22 mouse cellular contexts compared by ENCODE assay signal in the genomic region with DNA sequence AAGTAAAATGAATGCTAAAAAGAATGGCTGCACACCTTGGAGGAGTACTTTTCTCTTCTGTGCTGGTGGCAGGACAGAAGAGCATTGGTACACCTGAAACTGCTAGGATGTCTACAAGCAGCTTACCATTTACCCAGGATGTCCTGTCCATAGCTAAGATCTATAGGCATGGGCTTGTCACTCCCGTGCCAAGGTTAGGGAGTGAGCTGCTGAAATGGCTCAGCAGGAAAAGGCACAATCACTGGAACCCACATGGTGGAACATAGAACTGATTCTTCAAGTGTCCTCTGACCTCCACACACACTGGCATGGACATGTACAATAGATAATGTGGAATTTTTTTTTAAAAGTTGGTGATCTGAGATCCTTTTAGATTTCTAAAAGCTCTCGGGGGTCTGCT. TPM values are rescaled to one million over a fixed set of nuclear protein-coding genes. Genes with fewer than 3 reads are reported as not detected.
DNase-seq lines count a peak whose midpoint lies in the region; ATAC-seq and TF ChIP-seq lines count a peak whose summit lies in the region.
"Had no signal": no experiment of that assay in that cellular context is flagged by ENCODE, and none has a peak within 500 bp of the region (broad histone marks: within the 10 kb centered on the region; RNA-seq: fewer than 3 reads in every experiment).

No protein-coding gene starts in this region.

- ATAC-seq in heart, postnatal 0 days (ENCODE audit: insufficient read depth, low read depth), result no peak
- no peak for ATAC-seq in stomach, postnatal 0 days (ENCODE audit: low FRiP score, low TSS enrichment)
- ATAC-seq in neural tube, embryonic 15.5 days (ENCODE audit: low FRiP score), result no peak
- ATAC-seq: forebrain, embryonic 14.5 days; forebrain, postnatal 0 days had no signal

- no peak overlapping the region for H3K9ac ChIP-seq in heart, postnatal 0 days (replicated peaks; ENCODE audit: low read depth, low read length)
- H3K9ac ChIP-seq in stomach, postnatal 0 days (ENCODE audit: low read length), result no peak overlapping the region
- H3K9ac ChIP-seq in neural tube, embryonic 15.5 days (replicated peaks), result no peak overlapping the region
- H3K9ac ChIP-seq: embryonic facial prominence, embryonic 12.5 days; forebrain, embryonic 12.5 days; forebrain, postnatal 0 days had no signal

- H3K36me3 ChIP-seq in heart, postnatal 0 days (replicated peaks; ENCODE audit: control insufficient read depth, insufficient read depth, low read length), result peaks cover 30% of the 10 kb centered on the region
- no peaks in the 10 kb centered on the region; the same call in 1 of the 2 replicates for H3K36me3 ChIP-seq in stomach, postnatal 0 days (ENCODE audit: control insufficient read depth, insufficient read depth, low read length)
- H3K36me3 ChIP-seq in neural tube, embryonic 15.5 days, result peaks cover 23% of the 10 kb centered on the region

- no peaks in the 10 kb centered on the region for H3K27me3 ChIP-seq in heart, postnatal 0 days (ENCODE audit: control insufficient read depth, insufficient read depth, low read length)
- H3K27me3 ChIP-seq in stomach, postnatal 0 days (ENCODE audit: control insufficient read depth, insufficient read depth, low read length), result no peaks in the 10 kb centered on the region
- no peaks in the 10 kb centered on the region for H3K27me3 ChIP-seq in neural tube, embryonic 15.5 days (replicated peaks)
- H3K27me3 ChIP-seq: embryonic facial prominence, embryonic 12.5 days; forebrain, embryonic 12.5 days had no signal

- no peak overlapping the region for H3K4me3 ChIP-seq in heart, postnatal 0 days (ENCODE audit: low read depth, low read length)
- H3K4me3 ChIP-seq in stomach, postnatal 0 days (ENCODE audit: low read depth, low read length), result no peak overlapping the region
- no peak overlapping the region for H3K4me3 ChIP-seq in neural tube, embryonic 15.5 days (replicated peaks)
- H3K4me3 ChIP-seq: embryonic facial prominence, embryonic 12.5 days; forebrain, embryonic 12.5 days had no signal

- 0 out of 2 replicates have a peak overlapping the region, but pooled peaks have one; percentile 70 for H3K27ac ChIP-seq in heart, postnatal 0 days (ENCODE audit: low read depth)
- H3K27ac ChIP-seq in stomach, postnatal 0 days (replicated peaks), result no peak overlapping the region
- no peak overlapping the region for H3K27ac ChIP-seq in neural tube, embryonic 15.5 days (replicated peaks)
- H3K27ac ChIP-seq: embryonic facial prominence, embryonic 12.5 days; forebrain, embryonic 12.5 days had no signal

- no peaks in the 10 kb centered on the region for H3K9me3 ChIP-seq in heart, postnatal 0 days (replicated peaks; ENCODE audit: control insufficient read depth, low read length)
- no peaks in the 10 kb centered on the region for H3K9me3 ChIP-seq in stomach, postnatal 0 days (ENCODE audit: control insufficient read depth, low read length)
- H3K9me3 ChIP-seq in neural tube, embryonic 15.5 days (replicated peaks), result no peaks in the 10 kb centered on the region
- H3K9me3 ChIP-seq: embryonic facial prominence, embryonic 12.5 days; forebrain, embryonic 12.5 days had no signal

- no peak for TF ChIP-seq CTCF in heart, postnatal 0 days (IDR thresholded peaks at IDR 0.05; ENCODE audit: low read depth)
- TF ChIP-seq CTCF in stomach, postnatal 0 days (IDR thresholded peaks at IDR 0.05; ENCODE audit: low read depth), result no peak

- WGBS in heart, postnatal 0 days, result 84% methylated on average over 2 of the region's 2 CpGs
- WGBS in stomach, postnatal 0 days, result 88% methylated on average over 2 of the region's 2 CpGs
- WGBS in neural tube, embryonic 15.5 days, result 89% methylated on average over 2 of the region's 2 CpGs

- no peak for TF ChIP-seq EP300 in heart, postnatal 0 days (IDR thresholded peaks at IDR 0.05; ENCODE audit: low read depth)
- no peak for TF ChIP-seq EP300 in stomach, postnatal 0 days (optimal IDR thresholded peaks at IDR 0.05)

- H3K4me2 ChIP-seq in heart, postnatal 0 days (ENCODE audit: low read depth, low read length), result no peak overlapping the region
- no peak overlapping the region for H3K4me2 ChIP-seq in stomach, postnatal 0 days (replicated peaks; ENCODE audit: low read depth)
- no peak overlapping the region for H3K4me2 ChIP-seq in neural tube, embryonic 15.5 days
- H3K4me2 ChIP-seq: embryonic facial prominence, embryonic 12.5 days; forebrain, embryonic 12.5 days had no signal

- peaks cover 43% of the 10 kb centered on the region for H3K4me1 ChIP-seq in heart, postnatal 0 days (ENCODE audit: control insufficient read depth, insufficient read depth)
- H3K4me1 ChIP-seq in stomach, postnatal 0 days (replicated peaks; ENCODE audit: control insufficient read depth, insufficient read depth), result no peaks in the 10 kb centered on the region
- no peaks in the 10 kb centered on the region for H3K4me1 ChIP-seq in neural tube, embryonic 15.5 days
- H3K4me1 ChIP-seq: embryonic facial prominence, embryonic 12.5 days had no signal

- peak; percentile 73 for DNase-seq in heart, adult 11 months
- DNase-seq in heart, adult 18-20 months, result no peak
- no peak for DNase-seq in heart, postnatal 0 days (ENCODE audit: low spot score)
- DNase-seq in heart, postnatal 4 days, result no peak
- peak; percentile 14 for DNase-seq in testis, postnatal 10 days (ENCODE audit: low spot score)
- DNase-seq in testis, postnatal 14 days (ENCODE audit: low spot score), result no peak
- peak; percentile 0 for DNase-seq in stomach, postnatal 0 days (ENCODE audit: low spot score)
- DNase-seq: adrenal gland, adult 2 months; adrenal gland, postnatal 10 days; adrenal gland, postnatal 25 days; cerebellum, adult 11 months; cerebellum, adult 18-20 months; cerebellum, adult 8-10 months; cerebellum, adult 9-11 months; cerebellum, postnatal 14 days; cerebellum, postnatal 36 days; embryo, embryonic 11 days; forebrain, postnatal 0 days had no signal

RNA-seq across cellular contexts. Expression of a gene that starts 56.4 kb away (rescaled TPM):
- 10 to 100 TPM; 11.9 to 12.2 TPM for total RNA-seq in heart, adult 18-20 months (2021)
- total RNA-seq in heart, postnatal 0 days (2014; rRNA removed; ENCODE audit: low replicate concordance), result 12.7 and 32.3 TPM in 2 replicates
- 31.1 and 31.9 TPM in 2 replicates for polyA plus RNA-seq in heart, postnatal 0 days (2015; fragmentation: Nextera tagmentation; extraction: Ambion mirVana)
- 10 to 100 TPM; 16.7 to 18.3 TPM for total RNA-seq in heart, postnatal 4 days (2021)
- polyA plus RNA-seq in stomach, postnatal 0 days (2015; fragmentation: Nextera tagmentation; extraction: Ambion mirVana), result 40.1 and 41.4 TPM in 2 replicates
- polyA plus RNA-seq in neural tube, embryonic 15.5 days (2015; fragmentation: Nextera tagmentation; extraction: Ambion mirVana), result 38.8 and 39.5 TPM in 2 replicates

Comparison
In these comparisons a context has a peak if more than half of its experiments do, and no peak if none do; other contexts are left out.
1. DNase-seq: peak in heart, adult 11 months (single experiment), testis, postnatal 10 days (single experiment) and stomach, postnatal 0 days (single experiment); none in heart, adult 18-20 months (0 of 2), heart, postnatal 0 days (single experiment), heart, postnatal 4 days (single experiment) and testis, postnatal 14 days (single experiment).